Mouse (Mus musculus): ENCODE measurements at regions not wholly inside any gene's neighbourhood (a gene's known extent, or its start where the extent isn't known, plus 50 kb on each side); places are given as distances from the start of the nearest gene placed in this dataset.

GRCm38 (mm10) chr8:8831306-8831705 is 141.0 kb upstream of the Arglu1 start:
- no peak for DNase-seq (ENCODE audit: low spot score)

- no peak for DNase-seq (ENCODE audit: low spot score)
Measured at GRCm38 (mm10) chr8:8829230-8829629, 138.9 kb upstream of the Arglu1 start.

- DNase-seq (ENCODE audit: low spot score): no peak
Measured at GRCm38 (mm10) chr8:8827555-8827954, 137.2 kb upstream of the Arglu1 start.

- DNase-seq (ENCODE audit: low spot score): no peak
Measured at GRCm38 (mm10) chr8:8826801-8827200, 136.5 kb upstream of the Arglu1 start.

- DNase-seq (ENCODE audit: low spot score): no peak
Measured at GRCm38 (mm10) chr8:8824886-8825285, 134.6 kb upstream of the Arglu1 start.

GRCm38 (mm10) chr8:8821119-8821518 is 130.8 kb upstream of the Arglu1 start:
- no peak for DNase-seq (ENCODE audit: low spot score)

GRCm38 (mm10) chr8:8820614-8821013 is 130.3 kb upstream of the Arglu1 start:
- DNase-seq (ENCODE audit: low spot score): no peak

GRCm38 (mm10) chr8:8819233-8819931 is 129.1 kb upstream of the Arglu1 start:
- DNase-seq (ENCODE audit: low spot score): no peak

GRCm38 (mm10) chr8:8812807-8813167 is 122.5 kb upstream of the Arglu1 start:
- DNase-seq (ENCODE audit: low spot score): no peak

GRCm38 (mm10) chr8:8812051-8812806 is 121.9 kb upstream of the Arglu1 start:
- DNase-seq (ENCODE audit: low spot score): no peak

GRCm38 (mm10) chr8:8810928-8811327 is 120.6 kb upstream of the Arglu1 start:
- DNase-seq (ENCODE audit: low spot score): no peak

- DNase-seq (ENCODE audit: low spot score): no peak
Measured at GRCm38 (mm10) chr8:8809835-8810439, 119.6 kb upstream of the Arglu1 start.

- no peak for DNase-seq (ENCODE audit: low spot score)
Measured at GRCm38 (mm10) chr8:8809349-8809748, 119.0 kb upstream of the Arglu1 start.

- DNase-seq (ENCODE audit: low spot score): no peak
Measured at GRCm38 (mm10) chr8:8802761-8803340, 112.5 kb upstream of the Arglu1 start.

- DNase-seq (ENCODE audit: low spot score): no peak
Measured at GRCm38 (mm10) chr8:8802317-8802716, 112.0 kb upstream of the Arglu1 start.

- DNase-seq (ENCODE audit: low spot score): no peak
Measured at GRCm38 (mm10) chr8:8801578-8801977, 111.3 kb upstream of the Arglu1 start.

GRCm38 (mm10) chr8:8797521-8797920 is 107.2 kb upstream of the Arglu1 start:
- no peak for DNase-seq (ENCODE audit: low spot score)

GRCm38 (mm10) chr8:8796951-8797350 is 106.6 kb upstream of the Arglu1 start:
- no peak for DNase-seq (ENCODE audit: low spot score)

GRCm38 (mm10) chr8:8794711-8795110 is 104.4 kb upstream of the Arglu1 start:
- no peak for DNase-seq (ENCODE audit: low spot score)

- no peak for DNase-seq (ENCODE audit: low spot score)
Measured at GRCm38 (mm10) chr8:8779931-8780330, 89.6 kb upstream of the Arglu1 start.

- no peak for DNase-seq (ENCODE audit: low spot score)
Measured at GRCm38 (mm10) chr8:8774496-8775015, 84.2 kb upstream of the Arglu1 start.

- DNase-seq (ENCODE audit: low spot score): no peak
Measured at GRCm38 (mm10) chr8:8772424-8772823, 82.1 kb upstream of the Arglu1 start.

GRCm38 (mm10) chr8:8770397-8770796 is 80.1 kb upstream of the Arglu1 start:
- no peak for DNase-seq (ENCODE audit: low spot score)
